Mouse (Mus musculus) ES-Bruce4 (cell line): Measurements from ENCODE around the gene Dmc1. TPM values are rescaled to one million over a fixed set of nuclear protein-coding genes. Genes with fewer than 3 reads are reported as not detected.
A peak's percentile ranks its signal among the peaks of the same experiment; 100 is the strongest.

Experiments used
- H3K27ac ChIP-seq: 2 replicates; pipeline ENCODE4 v1.5.1; 2012; ENCODE audit warnings: low read length, inconsistent platforms; ENCODE audit not compliant: insufficient read depth
- H3K27me3 ChIP-seq: 2 replicates; pipeline ENCODE4 v1.6.1; 2012; ENCODE audit warnings: mild to moderate bottlenecking, low read length, inconsistent platforms; ENCODE audit not compliant: control insufficient read depth, poor library complexity, insufficient read depth, severe bottlenecking
- H3K36me3 ChIP-seq: 2 replicates; pipeline ENCODE4 v1.6.1; 2012; ENCODE audit warnings: inconsistent platforms, mild to moderate bottlenecking, low read length, moderate library complexity; ENCODE audit not compliant: control insufficient read depth, poor library complexity, insufficient read depth, severe bottlenecking
- H3K4me1 ChIP-seq: one replicate; pipeline ENCODE4 v1.8.1; 2011; ENCODE audit warnings: low read length; ENCODE audit not compliant: control insufficient read depth, insufficient read depth
- H3K4me3 ChIP-seq: 2 replicates; pipeline ENCODE4 v1.5.1; 2011; ENCODE audit warnings: low read depth, mild to moderate bottlenecking, low read length
- H3K9ac ChIP-seq: 2 replicates; pipeline ENCODE4 v1.6.1; 2012; ENCODE audit warnings: low read depth, mild to moderate bottlenecking, inconsistent platforms; ENCODE audit not compliant: poor library complexity, severe bottlenecking
- H3K9me3 ChIP-seq: replicated peaks from 2 replicates; pipeline ENCODE4 v1.6.1; 2012; ENCODE audit warnings: mild to moderate bottlenecking, low read length, inconsistent platforms; ENCODE audit not compliant: control insufficient read depth, poor library complexity, insufficient read depth, severe bottlenecking
- CTCF ChIP-seq: IDR thresholded peaks from one replicate; pipeline ENCODE4 v1.8.1; 2011; ENCODE audit warnings: low read depth, low read length
- EP300 ChIP-seq: IDR thresholded peaks from 2 replicates; pipeline ENCODE4 v1.6.1; 2011; ENCODE audit warnings: low read depth, low read length; ENCODE audit not compliant: insufficient read depth
- POLR2A ChIP-seq: IDR thresholded peaks from one replicate; pipeline ENCODE4 v1.8.1; 2011; ENCODE audit warnings: low read length; ENCODE audit not compliant: insufficient read depth
- polyA plus RNA-seq: library from polyadenylated mRNA; stranded (reverse); fragments of >200 nt; gene quantifications from 2 replicates; pipeline ENCODE4 v1.2.4, GENCODE M21; 2011; ENCODE audit warnings: low read depth; ENCODE audit not compliant: missing spikeins, insufficient read depth, insufficient read length

Dmc1 gene
- polyA plus RNA-seq, 1 experiment: 26.8 TPM

DNA sequence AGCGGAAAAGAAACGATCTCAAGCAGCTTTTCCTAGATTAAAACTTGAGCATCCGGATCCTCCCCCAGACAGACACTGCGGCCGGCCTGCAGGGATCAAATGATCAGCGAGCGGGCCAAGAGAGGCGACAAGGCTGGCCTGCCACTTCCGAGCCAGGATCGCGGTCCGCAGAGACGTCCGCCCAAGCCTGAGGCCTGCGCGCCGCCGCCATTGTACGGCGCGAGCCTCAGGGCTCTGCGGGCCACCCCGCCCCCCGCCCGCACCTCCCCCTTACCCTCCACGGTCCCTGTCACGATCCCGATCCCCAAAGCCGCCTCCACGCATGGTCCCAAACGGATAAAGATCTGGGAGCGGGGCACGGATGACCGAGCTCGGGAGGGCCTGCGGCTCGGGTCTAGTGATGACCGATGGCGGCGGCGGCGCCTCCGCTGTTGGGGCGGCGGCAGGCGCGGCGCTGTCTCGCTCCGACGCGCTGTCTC is 58.9 kb downstream of the Dmc1 start:
- no peak for TF ChIP-seq EP300
- no peak for TF ChIP-seq POLR2A
- TF ChIP-seq CTCF: no peak
- Histone ChIP-seq H3K9me3 (no peaks in the 10 kb centered on the region), H3K4me1 (no peaks in the 10 kb centered on the region), H3K27me3 (no peaks in the 10 kb centered on the region), H3K4me3 (peak overlapping the region; percentile 80), H3K36me3 (peaks cover 35% of the 10 kb centered on the region), H3K27ac (peak overlapping the region; percentile 56), H3K9ac (peak overlapping the region; percentile 89)

DNA sequence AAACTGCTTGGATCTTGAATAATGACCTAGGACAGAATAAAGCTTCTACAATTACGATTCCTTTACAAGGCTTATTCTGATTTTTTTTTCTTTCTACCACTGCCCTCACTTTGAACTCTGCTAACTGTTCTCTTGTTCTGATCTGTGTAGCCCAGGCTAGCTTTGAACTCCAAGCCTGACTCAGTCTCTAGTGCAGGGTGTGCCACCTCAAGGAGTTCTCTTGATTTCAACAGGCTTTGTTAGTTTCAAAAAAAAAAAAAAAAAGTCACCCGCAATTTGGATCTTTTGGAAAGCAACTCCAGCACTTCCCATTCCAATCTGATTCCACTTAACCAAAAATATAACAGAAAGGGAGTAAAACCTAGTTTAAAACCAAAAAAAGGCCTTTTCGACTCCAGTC is 59.4 kb downstream of the Dmc1 start:
- H3K9ac ChIP-seq: peak overlapping the region; percentile 89
- H3K9me3 ChIP-seq: no peaks in the 10 kb centered on the region
- H3K36me3 ChIP-seq: peaks cover 39% of the 10 kb centered on the region
- no peaks in the 10 kb centered on the region for H3K4me1 ChIP-seq
- peak overlapping the region; percentile 80 for H3K4me3 ChIP-seq
- no peaks in the 10 kb centered on the region for H3K27me3 ChIP-seq
- H3K27ac ChIP-seq: peak overlapping the region; percentile 56
- TF ChIP-seq POLR2A (no peak), EP300 (no peak), CTCF (no peak)

DNA sequence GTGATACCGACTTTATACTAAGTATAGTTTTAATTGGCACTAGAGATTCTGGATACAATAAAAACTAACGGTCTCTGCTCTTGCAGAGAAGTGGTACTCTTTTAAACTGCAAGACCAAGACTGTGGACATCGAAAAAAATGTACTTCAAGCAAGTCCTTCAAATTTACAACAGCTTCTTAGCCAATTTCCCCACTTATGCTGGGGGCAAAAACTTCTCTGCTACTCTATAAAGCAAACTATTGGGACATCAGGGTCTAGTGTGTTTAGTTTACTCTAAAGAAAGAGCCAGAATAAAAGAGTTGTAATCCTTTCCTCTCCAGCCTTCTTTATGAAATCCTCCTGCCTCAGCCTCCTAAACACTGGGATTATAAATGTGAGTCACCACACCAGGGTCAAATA is 60.9 kb downstream of the Dmc1 start:
- Histone ChIP-seq H3K4me1 (no peaks in the 10 kb centered on the region), H3K4me3 (no peak overlapping the region), H3K36me3 (peaks cover 55% of the 10 kb centered on the region)

DNA sequence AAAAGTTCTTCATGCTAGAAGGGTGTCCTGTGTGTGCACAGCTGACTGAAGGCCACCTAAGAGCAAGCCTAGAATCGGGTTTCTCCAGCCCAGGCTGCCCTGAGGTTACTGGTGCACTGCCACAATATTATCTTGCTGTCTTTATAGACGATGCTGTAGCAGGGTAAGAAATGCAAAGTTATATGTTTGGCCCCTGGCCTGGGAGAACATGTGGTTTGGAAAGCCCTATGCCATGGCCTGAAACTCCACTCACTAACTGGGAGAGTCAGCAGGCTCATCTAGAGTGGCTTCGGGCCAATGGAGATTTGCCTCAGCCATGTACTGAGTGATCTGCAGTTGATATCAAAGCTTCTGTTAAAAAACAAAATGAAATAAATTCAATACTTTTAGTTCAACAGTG is 71.1 kb downstream of the Dmc1 start:
- Histone ChIP-seq H3K27me3 (no peaks in the 10 kb centered on the region), H3K4me1 (peaks cover 2% of the 10 kb centered on the region), H3K27ac (no peak overlapping the region), H3K4me3 (no peak overlapping the region), H3K9me3 (no peaks in the 10 kb centered on the region), H3K9ac (no peak overlapping the region), H3K36me3 (peaks cover 97% of the 10 kb centered on the region)
- TF ChIP-seq EP300 (no peak), CTCF (no peak), POLR2A (no peak)

More for the DNA sequence above, 60.9 kb downstream of the Dmc1 start:
- H3K9ac ChIP-seq: peak overlapping the region; percentile 37
- H3K27ac ChIP-seq: no peak overlapping the region
- TF ChIP-seq EP300 (no peak), POLR2A (no peak), CTCF (no peak)
- no peaks in the 10 kb centered on the region for H3K9me3 ChIP-seq
- no peaks in the 10 kb centered on the region for H3K27me3 ChIP-seq

DNA sequence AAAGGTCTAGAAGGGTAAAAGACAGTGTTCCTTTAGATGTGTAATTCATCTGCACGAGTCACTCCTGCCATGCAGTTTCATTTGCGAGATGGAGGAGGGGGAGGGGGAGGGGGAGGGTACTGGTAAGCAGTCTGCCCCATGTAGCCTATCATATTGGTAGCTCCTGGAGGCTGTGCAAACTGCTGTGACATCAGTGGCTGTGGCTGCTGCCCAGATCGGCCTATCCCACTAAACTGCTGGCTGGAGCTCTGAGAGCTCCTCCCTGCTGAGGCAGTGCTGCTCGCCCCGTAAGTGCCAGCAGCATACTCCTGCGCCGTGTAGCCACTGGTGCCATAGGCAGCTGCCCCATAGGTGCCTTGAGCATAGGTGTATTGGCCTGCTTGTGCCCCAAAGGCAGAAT is 75.0 kb downstream of the Dmc1 start:
- H3K4me1 ChIP-seq: peaks cover 1% of the 10 kb centered on the region
- no peaks in the 10 kb centered on the region for H3K27me3 ChIP-seq

DNA sequence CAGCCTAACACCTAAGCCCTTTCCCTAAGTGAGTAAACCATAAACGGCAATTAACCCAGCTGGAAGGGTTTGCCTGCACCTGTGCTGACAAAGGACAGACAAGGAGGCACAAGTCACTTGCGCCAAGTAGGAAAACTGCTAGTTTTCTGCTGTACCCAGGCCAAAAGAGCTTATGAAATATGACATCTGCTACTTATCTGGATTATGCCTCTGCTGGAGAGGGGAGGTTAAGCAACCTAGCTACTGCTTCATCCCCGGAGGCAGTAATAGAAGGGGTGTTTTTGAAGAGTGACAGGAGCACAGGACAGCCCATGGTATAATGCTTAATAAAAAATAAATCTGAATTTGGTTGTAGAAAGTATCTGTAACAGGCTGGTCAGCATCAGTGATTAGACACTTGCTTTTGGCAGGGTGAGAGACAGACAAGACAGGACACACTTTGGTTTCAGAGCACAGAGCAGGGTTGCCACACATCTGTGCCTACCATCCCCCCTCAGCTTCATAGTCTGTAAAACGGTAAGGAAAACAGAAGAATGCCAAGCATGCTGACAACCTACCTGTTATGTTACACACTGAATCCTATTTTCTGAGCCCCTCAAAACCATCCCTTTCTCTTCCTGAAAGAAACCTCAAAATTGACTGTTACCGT is 76.8 kb downstream of the Dmc1 start:
- no peaks in the 10 kb centered on the region for H3K9me3 ChIP-seq
- no peaks in the 10 kb centered on the region for H3K27me3 ChIP-seq
- H3K4me3 ChIP-seq: no peak overlapping the region
- peaks cover 4% of the 10 kb centered on the region for H3K4me1 ChIP-seq
- H3K9ac ChIP-seq: no peak overlapping the region
- peaks cover 65% of the 10 kb centered on the region for H3K36me3 ChIP-seq
- H3K27ac ChIP-seq: peak overlapping the region; percentile 10
- no peak for TF ChIP-seq CTCF
- TF ChIP-seq EP300: no peak
- no peak for TF ChIP-seq POLR2A

More for the DNA sequence above, 75.0 kb downstream of the Dmc1 start:
- peaks cover 79% of the 10 kb centered on the region for H3K36me3 ChIP-seq
- no peak overlapping the region for H3K9ac ChIP-seq
- no peak overlapping the region for H3K4me3 ChIP-seq
- no peaks in the 10 kb centered on the region for H3K9me3 ChIP-seq
- no peak overlapping the region for H3K27ac ChIP-seq
- TF ChIP-seq EP300: no peak
- no peak for TF ChIP-seq CTCF
- TF ChIP-seq POLR2A: no peak
